Mouse (Mus musculus): Measurements from ENCODE around the gene Sympk. TPM values are rescaled to one million over a fixed set of nuclear protein-coding genes. Genes with fewer than 3 reads are reported as not detected.

Sympk gene
- polyA plus RNA-seq, 1 experiment from 2014 or later, result 34.0 TPM

- Histone ChIP-seq H3K4me2 (replicated peaks; ENCODE audit: low read depth, low read length) (peak overlapping the region; percentile 98), H3K9ac (replicated peaks; ENCODE audit: low read length) (peak overlapping the region; percentile 95), H3K36me3 (ENCODE audit: insufficient read depth, low read length) (peaks cover 16% of the 10 kb centered on the region), H3K4me1 (ENCODE audit: insufficient read depth, low read length) (peaks cover 57% of the 10 kb centered on the region), H3K27me3 (ENCODE audit: insufficient read depth, low read length) (no peaks in the 10 kb centered on the region), H3K27ac (ENCODE audit: low read length) (peak overlapping the region; percentile 97), H3K9me3 (ENCODE audit: low read length) (no peaks in the 10 kb centered on the region), H3K4me3 (ENCODE audit: low read length) (peak overlapping the region; percentile 86)
- 0 out of 2 replicates have a peak, but pooled peaks have one; percentile 3 for ATAC-seq (ENCODE audit: low FRiP score, low TSS enrichment)
- WGBS, result 6% methylated on average over 34 of the region's 34 CpGs
Measured at GRCm38 (mm10) chr7:19004631-19005079, 19.5 kb upstream of the Sympk start.

DNA sequence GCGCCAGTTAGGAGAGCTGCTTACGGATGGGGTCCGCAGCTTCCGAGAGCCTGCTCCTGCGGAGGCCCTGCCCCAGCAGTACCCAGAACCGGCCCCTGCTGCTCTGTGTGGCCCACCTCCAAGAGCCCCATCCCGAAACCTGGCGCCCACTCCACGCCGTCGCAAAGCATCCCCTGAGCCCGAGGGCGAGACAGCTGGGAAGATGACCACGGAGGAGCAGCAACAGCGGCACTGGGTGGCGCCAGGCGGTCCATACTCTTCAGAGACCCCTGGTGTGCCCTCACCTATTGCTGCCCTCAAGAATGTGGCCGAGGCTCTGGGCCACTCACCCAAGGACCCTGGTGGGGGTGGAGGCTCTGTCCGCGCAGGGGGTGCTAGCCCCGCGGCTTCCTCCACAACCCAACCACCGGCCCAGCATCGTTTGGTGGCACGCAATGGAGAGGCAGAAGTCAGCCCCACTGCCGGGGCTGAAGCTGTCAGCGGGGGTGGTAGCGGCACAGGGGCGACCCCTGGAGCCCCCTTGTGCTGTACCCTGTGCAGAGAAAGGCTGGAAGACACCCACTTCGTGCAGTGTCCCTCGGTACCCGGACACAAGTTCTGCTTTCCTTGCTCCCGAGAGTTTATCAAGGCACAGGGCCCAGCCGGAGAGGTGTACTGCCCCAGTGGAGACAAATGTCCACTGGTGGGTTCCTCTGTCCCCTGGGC, 18.6 kb upstream of the Sympk start:
- 83% methylated on average over 34 of the region's 34 CpGs for WGBS
- ATAC-seq (ENCODE audit: low FRiP score, low TSS enrichment), result no peak
- no peaks in the 10 kb centered on the region for H3K27me3 ChIP-seq (ENCODE audit: insufficient read depth, low read length)
- H3K4me3 ChIP-seq (ENCODE audit: low read length), result peak overlapping the region; percentile 86
- no peaks in the 10 kb centered on the region for H3K9me3 ChIP-seq (ENCODE audit: low read length)
- H3K27ac ChIP-seq (ENCODE audit: low read length), result no peak overlapping the region
- peak overlapping the region; percentile 98 for H3K4me2 ChIP-seq (replicated peaks; ENCODE audit: low read depth, low read length)
- H3K4me1 ChIP-seq (ENCODE audit: insufficient read depth, low read length), result peaks cover 51% of the 10 kb centered on the region
- peaks cover 16% of the 10 kb centered on the region for H3K36me3 ChIP-seq (ENCODE audit: insufficient read depth, low read length)
- peak overlapping the region; percentile 95 for H3K9ac ChIP-seq (replicated peaks; ENCODE audit: low read length)

GRCm38 (mm10) chr7:19006476-19006875, 17.7 kb upstream of the Sympk start:
- WGBS, result 8% methylated on average over 12 of the region's 12 CpGs
- Histone ChIP-seq H3K36me3 (ENCODE audit: insufficient read depth, low read length) (peaks cover 16% of the 10 kb centered on the region), H3K9me3 (ENCODE audit: low read length) (no peaks in the 10 kb centered on the region), H3K4me2 (replicated peaks; ENCODE audit: low read depth, low read length) (peak overlapping the region; percentile 98), H3K27ac (ENCODE audit: low read length) (peak overlapping the region; percentile 25; the same call in 1 of the 2 replicates), H3K4me3 (ENCODE audit: low read length) (peak overlapping the region; percentile 5; the same call in 1 of the 2 replicates), H3K4me1 (ENCODE audit: insufficient read depth, low read length) (peaks cover 46% of the 10 kb centered on the region), H3K9ac (replicated peaks; ENCODE audit: low read length) (peak overlapping the region; percentile 28; the same call in 1 of the 2 replicates), H3K27me3 (ENCODE audit: insufficient read depth, low read length) (no peaks in the 10 kb centered on the region)
- ATAC-seq (ENCODE audit: low FRiP score, low TSS enrichment), result no peak

DNA sequence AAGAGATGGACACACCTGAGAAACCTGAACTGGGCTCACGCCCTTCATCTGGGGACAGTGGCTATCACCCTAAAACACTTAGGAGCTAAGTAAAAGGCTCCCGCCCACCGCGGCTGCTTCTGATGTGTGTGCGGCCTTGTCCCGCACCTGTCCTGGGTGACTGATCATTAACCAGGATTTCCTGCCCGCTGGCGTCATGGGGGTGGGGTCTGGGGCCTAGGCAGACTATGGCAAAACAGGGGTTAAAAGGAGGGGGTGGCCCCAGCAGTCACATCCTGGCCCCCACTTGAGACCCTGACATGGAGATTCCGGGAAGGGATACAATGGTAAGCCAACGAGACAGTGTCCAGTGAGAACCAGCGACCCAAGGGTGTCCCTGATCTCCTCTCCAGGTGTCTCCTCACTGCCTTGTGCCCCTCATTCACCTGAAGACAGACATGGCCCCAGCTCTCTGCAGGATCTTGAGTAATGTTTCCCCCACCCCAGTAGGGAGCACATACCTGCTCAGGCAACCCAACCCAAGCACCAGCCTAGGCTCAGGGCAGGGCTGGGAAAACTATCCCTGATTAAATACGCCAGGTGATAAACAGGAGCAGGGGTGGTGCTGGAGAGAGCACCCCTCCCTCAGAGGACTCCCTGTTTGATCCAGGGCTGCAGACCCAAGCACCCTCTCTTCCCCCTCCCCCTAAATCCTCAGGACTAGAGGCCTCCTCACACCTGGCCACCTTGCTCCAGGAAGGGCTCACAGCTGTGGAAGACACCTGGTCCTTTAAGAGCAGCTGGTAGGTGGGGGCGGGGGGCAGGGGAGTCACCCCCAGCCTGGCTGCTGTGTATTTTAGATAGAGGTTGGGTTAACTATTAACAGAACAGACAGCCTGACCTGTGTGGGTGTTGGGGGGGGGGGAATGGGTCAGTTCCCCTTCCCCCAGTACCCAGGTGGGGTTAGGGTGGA, 16.9 kb upstream of the Sympk start:
- Histone ChIP-seq H3K9ac (replicated peaks; ENCODE audit: low read length) (peak overlapping the region; percentile 35; the same call in 1 of the 2 replicates), H3K27ac (ENCODE audit: low read length) (peak overlapping the region; percentile 44), H3K4me1 (ENCODE audit: insufficient read depth, low read length) (peaks cover 46% of the 10 kb centered on the region), H3K4me3 (ENCODE audit: low read length) (peak overlapping the region; percentile 8; the same call in 1 of the 2 replicates), H3K9me3 (ENCODE audit: low read length) (no peaks in the 10 kb centered on the region), H3K4me2 (replicated peaks; ENCODE audit: low read depth, low read length) (peak overlapping the region; percentile 28), H3K36me3 (ENCODE audit: insufficient read depth, low read length) (peaks cover 16% of the 10 kb centered on the region), H3K27me3 (ENCODE audit: insufficient read depth, low read length) (no peaks in the 10 kb centered on the region)
- ATAC-seq (ENCODE audit: low FRiP score, low TSS enrichment), result no peak
- WGBS, result 45% methylated on average over 13 of the region's 13 CpGs

GRCm38 (mm10) chr7:19010581-19010980, 13.6 kb upstream of the Sympk start:
- Histone ChIP-seq H3K4me2 (replicated peaks; ENCODE audit: low read depth, low read length) (no peak overlapping the region), H3K36me3 (ENCODE audit: insufficient read depth, low read length) (peaks cover 10% of the 10 kb centered on the region), H3K9ac (replicated peaks; ENCODE audit: low read length) (no peak overlapping the region), H3K9me3 (ENCODE audit: low read length) (no peaks in the 10 kb centered on the region), H3K27ac (ENCODE audit: low read length) (no peak overlapping the region), H3K27me3 (ENCODE audit: insufficient read depth, low read length) (no peaks in the 10 kb centered on the region), H3K4me3 (ENCODE audit: low read length) (no peak overlapping the region), H3K4me1 (ENCODE audit: insufficient read depth, low read length) (peaks cover 38% of the 10 kb centered on the region)
- 84% methylated on average over 7 of the region's 7 CpGs for WGBS
- no peak for ATAC-seq (ENCODE audit: low FRiP score, low TSS enrichment)

GRCm38 (mm10) chr7:19012025-19012621, 12.1 kb upstream of the Sympk start:
- no peaks in the 10 kb centered on the region for H3K27me3 ChIP-seq (ENCODE audit: insufficient read depth, low read length)

GRCm38 (mm10) chr7:19012882-19013281, 11.3 kb upstream of the Sympk start:
- no peak for ATAC-seq (ENCODE audit: low FRiP score, low TSS enrichment)
- no peak overlapping the region for H3K4me2 ChIP-seq (replicated peaks; ENCODE audit: low read depth, low read length)
- no peak overlapping the region for H3K27ac ChIP-seq (ENCODE audit: low read length)
- no peaks in the 10 kb centered on the region for H3K27me3 ChIP-seq (ENCODE audit: insufficient read depth, low read length)
- no peak overlapping the region for H3K4me3 ChIP-seq (ENCODE audit: low read length)
- H3K36me3 ChIP-seq (ENCODE audit: insufficient read depth, low read length), result no peaks in the 10 kb centered on the region
- H3K4me1 ChIP-seq (ENCODE audit: insufficient read depth, low read length), result peaks cover 16% of the 10 kb centered on the region
- 42% methylated on average over 2 of the region's 2 CpGs for WGBS
- no peak overlapping the region for H3K9ac ChIP-seq (replicated peaks; ENCODE audit: low read length)
- H3K9me3 ChIP-seq (ENCODE audit: low read length), result no peaks in the 10 kb centered on the region

More at GRCm38 (mm10) chr7:19012025-19012621, 12.1 kb upstream of the Sympk start:
- 0 out of 2 replicates have a peak, but pooled peaks cover 4% of the 10 kb centered on the region for H3K36me3 ChIP-seq (ENCODE audit: insufficient read depth, low read length)
- peak overlapping the region; percentile 49 for H3K4me3 ChIP-seq (ENCODE audit: low read length)
- peaks cover 24% of the 10 kb centered on the region for H3K4me1 ChIP-seq (ENCODE audit: insufficient read depth, low read length)
- peak; percentile 63 for ATAC-seq (ENCODE audit: low FRiP score, low TSS enrichment)
- H3K9me3 ChIP-seq (ENCODE audit: low read length), result no peaks in the 10 kb centered on the region
- 2% methylated on average over 31 of the region's 31 CpGs for WGBS
- peak overlapping the region; percentile 83 for H3K27ac ChIP-seq (ENCODE audit: low read length)
- peak overlapping the region; percentile 83 for H3K4me2 ChIP-seq (replicated peaks; ENCODE audit: low read depth, low read length)
- H3K9ac ChIP-seq (replicated peaks; ENCODE audit: low read length), result peak overlapping the region; percentile 80

- Histone ChIP-seq H3K4me2 (replicated peaks; ENCODE audit: low read depth, low read length) (no peak overlapping the region), H3K36me3 (ENCODE audit: insufficient read depth, low read length) (no peaks in the 10 kb centered on the region), H3K27me3 (ENCODE audit: insufficient read depth, low read length) (no peaks in the 10 kb centered on the region), H3K4me3 (ENCODE audit: low read length) (no peak overlapping the region), H3K4me1 (ENCODE audit: insufficient read depth, low read length) (peaks cover 14% of the 10 kb centered on the region; the same call in 1 of the 2 replicates), H3K27ac (ENCODE audit: low read length) (no peak overlapping the region), H3K9ac (replicated peaks; ENCODE audit: low read length) (no peak overlapping the region), H3K9me3 (ENCODE audit: low read length) (no peaks in the 10 kb centered on the region)
- WGBS, result 61% methylated on average over 15 of the region's 15 CpGs
- no peak for ATAC-seq (ENCODE audit: low FRiP score, low TSS enrichment)
Measured at GRCm38 (mm10) chr7:19014452-19014851, 9.7 kb upstream of the Sympk start.

DNA sequence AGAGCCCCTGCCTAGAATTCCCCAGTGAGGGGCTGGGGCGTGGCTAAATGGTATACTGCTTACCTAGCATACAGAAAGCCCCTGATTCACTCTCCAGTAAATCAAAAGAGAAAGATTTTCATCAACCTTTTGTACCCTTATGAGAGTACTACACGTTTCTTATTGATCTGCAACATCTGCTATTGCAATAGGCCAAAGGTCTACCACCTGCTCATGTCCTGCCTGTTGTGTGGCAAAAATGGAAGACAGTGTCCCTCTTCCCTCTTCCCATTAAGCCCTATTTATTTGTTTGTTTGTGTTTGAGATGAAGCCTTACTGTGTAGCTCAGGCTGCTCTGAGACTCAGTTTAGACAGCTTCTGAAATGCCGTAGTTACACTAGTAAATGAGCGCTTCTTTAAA, 8.1 kb upstream of the Sympk start:
- Histone ChIP-seq H3K4me2 (replicated peaks; ENCODE audit: low read depth, low read length) (no peak overlapping the region), H3K27ac (ENCODE audit: low read length) (no peak overlapping the region), H3K27me3 (ENCODE audit: insufficient read depth, low read length) (peaks cover 4% of the 10 kb centered on the region), H3K9ac (replicated peaks; ENCODE audit: low read length) (no peak overlapping the region), H3K4me1 (ENCODE audit: insufficient read depth, low read length) (peaks cover 14% of the 10 kb centered on the region; the same call in 1 of the 2 replicates), H3K9me3 (ENCODE audit: low read length) (no peaks in the 10 kb centered on the region), H3K36me3 (ENCODE audit: insufficient read depth, low read length) (no peaks in the 10 kb centered on the region), H3K4me3 (ENCODE audit: low read length) (no peak overlapping the region)
- ATAC-seq (ENCODE audit: low FRiP score, low TSS enrichment), result no peak
- WGBS, result 79% methylated on average over 4 of the region's 4 CpGs
